Mouse (Mus musculus) heart, embryonic 12.5 days (tissue): ENCODE measurements around the gene Tmem156. TPM values are rescaled to one million over a fixed set of nuclear protein-coding genes. Genes with fewer than 3 reads are reported as not detected.

Experiments used
- ATAC-seq: fragments of 200-750 bp; cut with Nextera tagmentation; 2 replicates; pipeline ENCODE4 v1.8.0; 2017; ENCODE audit warnings: moderate TSS enrichment, moderate library complexity; ENCODE audit not compliant: insufficient number of reproducible peaks, low FRiP score
- H3K27ac ChIP-seq: fragments of 300-500 bp; sonication (generic); 2 replicates; pipeline ENCODE4 v1.5.1; 2016; ENCODE audit warnings: mild to moderate bottlenecking, moderate library complexity; ENCODE audit not compliant: poor library complexity, severe bottlenecking
- H3K27me3 ChIP-seq: fragments of 300-500 bp; sonication (generic); replicated peaks from 2 replicates; pipeline ENCODE4 v1.6.1; 2016; ENCODE audit warnings: mild to moderate bottlenecking, moderate library complexity
- H3K36me3 ChIP-seq: fragments of 300-500 bp; sonication (generic); 2 replicates; pipeline ENCODE4 v1.6.1; 2016; ENCODE audit warnings: mild to moderate bottlenecking, moderate library complexity
- H3K4me1 ChIP-seq: fragments of 300-500 bp; sonication (generic); replicated peaks from 2 replicates; pipeline ENCODE4 v1.6.1; 2016; ENCODE audit warnings: mild to moderate bottlenecking
- H3K4me2 ChIP-seq: fragments of 300-500 bp; sonication (generic); 2 replicates; pipeline ENCODE4 v1.6.1; 2016; ENCODE audit warnings: mild to moderate bottlenecking, moderate library complexity
- H3K4me3 ChIP-seq: fragments of 300-500 bp; sonication (generic); 2 replicates; pipeline ENCODE4 v1.5.1; 2016; ENCODE audit warnings: mild to moderate bottlenecking
- H3K9ac ChIP-seq: fragments of 300-500 bp; sonication (generic); 2 replicates; pipeline ENCODE4 v1.6.1; 2016; ENCODE audit warnings: mild to moderate bottlenecking, moderate library complexity
- H3K9me3 ChIP-seq: fragments of 300-500 bp; sonication (generic); replicated peaks from 2 replicates; pipeline ENCODE4 v1.6.1; 2016; ENCODE audit warnings: mild to moderate bottlenecking, moderate library complexity
- WGBS: fragments of 180-500 bp; shearing (Covaris S2); methylation state at CpG from one replicate; pipeline ENCODE4 v1.1.7; 2016; 5-methylcytosine and 5-hydroxymethylcytosine counted together
- polyA plus RNA-seq: library from polyadenylated mRNA; unstranded; fragments of >200 nt; fragmentation: Nextera tagmentation; extraction: Ambion mirVana; gene quantifications from 2 replicates; pipeline ENCODE4 v1.2.1, GENCODE M21; 2016

The Tmem156 gene
- polyA plus RNA-seq, 1 experiment from 2014 or later, result 0.27 TPM

DNA sequence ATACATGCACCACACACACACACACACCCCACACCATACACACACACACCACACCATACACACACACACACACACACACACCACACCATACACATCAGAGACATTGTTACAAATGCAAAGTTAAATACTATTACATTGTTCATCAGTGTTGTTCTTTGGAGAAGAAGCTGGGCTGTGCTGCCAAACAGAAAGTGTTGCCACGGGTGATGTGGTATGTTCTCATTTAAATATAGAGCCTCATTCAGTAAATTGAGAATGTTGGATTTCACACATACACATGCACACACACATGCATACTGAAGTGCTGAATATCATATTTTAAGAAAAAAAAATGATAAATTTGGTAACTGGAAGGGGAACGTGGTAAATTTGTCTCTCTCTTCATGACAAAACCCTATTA, 67.3 kb downstream of the Tmem156 start:
- H3K4me2 ChIP-seq, result no peak overlapping the region
- H3K9ac ChIP-seq, result no peak overlapping the region
- ATAC-seq, result no peak
- H3K4me3 ChIP-seq, result no peak overlapping the region
- peaks cover 55% of the 10 kb centered on the region for H3K36me3 ChIP-seq
- H3K9me3 ChIP-seq, result no peaks in the 10 kb centered on the region
- no peaks in the 10 kb centered on the region for H3K4me1 ChIP-seq
- 89% methylated on average over 2 of the region's 2 CpGs for WGBS
- H3K27ac ChIP-seq, result no peak overlapping the region
- H3K27me3 ChIP-seq, result no peaks in the 10 kb centered on the region

DNA sequence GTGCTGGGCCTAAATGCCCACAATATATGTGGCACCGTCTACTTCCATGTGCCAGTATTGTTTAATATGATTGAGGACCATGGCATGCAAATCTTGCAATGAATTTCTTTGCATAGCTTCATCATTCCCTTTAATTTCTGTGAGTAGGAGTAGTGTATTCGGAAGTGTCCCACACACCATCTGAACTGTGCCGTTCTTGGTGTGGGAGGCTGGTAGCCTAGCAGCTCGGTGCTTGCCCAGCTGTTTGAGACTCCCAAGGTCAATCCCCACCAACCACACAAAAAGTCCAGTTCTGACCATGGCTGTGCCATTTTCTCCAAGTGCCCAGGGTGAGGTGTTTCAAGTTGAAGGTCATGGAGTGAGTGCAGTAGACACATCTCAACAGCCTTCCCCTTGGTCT, 69.9 kb downstream of the Tmem156 start:
- H3K4me1 ChIP-seq, result no peaks in the 10 kb centered on the region
- no peaks in the 10 kb centered on the region for H3K9me3 ChIP-seq
- no peak overlapping the region for H3K27ac ChIP-seq
- peaks cover 50% of the 10 kb centered on the region for H3K36me3 ChIP-seq
- no peak overlapping the region for H3K9ac ChIP-seq
- no peak overlapping the region for H3K4me2 ChIP-seq
- H3K4me3 ChIP-seq, result no peak overlapping the region
- 89% methylated on average over 4 of the region's 4 CpGs for WGBS
- no peaks in the 10 kb centered on the region for H3K27me3 ChIP-seq
- no peak for ATAC-seq

DNA sequence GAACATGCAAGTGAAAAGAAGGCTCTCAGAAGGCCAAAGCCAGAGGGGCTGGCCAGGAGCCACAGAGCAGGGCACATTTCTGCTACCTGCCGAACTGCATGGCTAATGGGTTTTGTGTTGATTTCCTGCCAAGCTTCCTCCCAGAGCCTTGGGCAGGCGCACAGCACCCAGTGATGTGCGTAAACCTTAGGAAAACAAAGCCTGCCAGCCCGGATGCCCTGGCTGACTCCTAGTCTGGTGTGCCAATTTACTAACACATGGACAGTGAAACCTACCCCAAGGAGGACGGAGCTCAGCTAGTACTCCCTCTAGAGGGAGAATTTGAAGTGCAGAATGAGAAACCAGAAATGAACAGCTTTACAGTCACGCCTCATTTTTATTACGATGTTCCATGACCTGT, 72.1 kb downstream of the Tmem156 start:
- no peaks in the 10 kb centered on the region for H3K9me3 ChIP-seq
- H3K27me3 ChIP-seq, result no peaks in the 10 kb centered on the region
- ATAC-seq, result no peak
- H3K4me3 ChIP-seq, result no peak overlapping the region
- H3K9ac ChIP-seq, result no peak overlapping the region
- no peak overlapping the region for H3K4me2 ChIP-seq
- no peak overlapping the region for H3K27ac ChIP-seq
- H3K4me1 ChIP-seq, result no peaks in the 10 kb centered on the region
- WGBS, result 70% methylated on average over 7 of the region's 7 CpGs
- H3K36me3 ChIP-seq, result peaks cover 61% of the 10 kb centered on the region

DNA sequence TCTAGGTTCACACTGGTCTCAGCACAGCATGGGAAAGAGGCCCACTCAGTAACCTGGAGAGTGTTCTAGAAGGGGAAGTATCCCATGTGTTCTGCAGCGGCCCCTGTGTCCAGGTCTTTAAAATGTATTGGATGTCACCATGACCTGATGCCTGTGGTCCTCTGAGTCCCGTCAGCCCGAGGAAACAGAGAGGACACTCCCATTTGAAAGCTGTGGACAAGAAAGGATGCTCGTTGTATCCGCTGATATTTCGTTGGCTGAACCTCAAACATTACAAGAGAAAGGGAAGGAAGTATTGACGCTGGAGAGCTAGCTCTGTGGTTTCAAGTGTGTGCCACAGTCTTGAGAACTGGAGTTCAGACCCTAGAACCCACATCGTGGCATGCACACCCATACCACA, 72.8 kb downstream of the Tmem156 start:
- H3K4me1 ChIP-seq, result no peaks in the 10 kb centered on the region
- peaks cover 59% of the 10 kb centered on the region for H3K36me3 ChIP-seq
- H3K27ac ChIP-seq, result no peak overlapping the region
- no peak overlapping the region for H3K9ac ChIP-seq
- H3K4me3 ChIP-seq, result no peak overlapping the region
- no peak overlapping the region for H3K4me2 ChIP-seq
- WGBS, result 77% methylated on average over 8 of the region's 8 CpGs
- no peaks in the 10 kb centered on the region for H3K27me3 ChIP-seq
- no peak for ATAC-seq
- H3K9me3 ChIP-seq, result no peaks in the 10 kb centered on the region

DNA sequence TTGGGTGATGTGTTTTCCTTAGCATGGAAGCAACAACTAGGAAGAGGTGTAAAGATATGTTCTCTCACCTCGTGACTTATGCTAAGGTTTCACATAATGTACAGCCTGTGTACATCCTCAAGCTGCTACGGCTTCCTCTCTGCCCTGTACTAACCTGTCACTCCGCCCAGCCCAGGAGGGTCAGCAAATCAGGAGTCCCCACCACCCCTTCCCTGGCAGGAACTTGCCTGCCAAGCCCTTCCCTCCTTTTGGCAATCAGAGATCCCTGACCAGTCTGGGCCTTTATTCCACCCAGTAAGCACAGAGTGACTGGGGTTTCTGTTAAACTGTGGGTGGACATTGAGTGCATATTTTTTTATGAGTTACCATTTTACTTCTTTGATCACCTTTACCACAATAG, 76.4 kb downstream of the Tmem156 start:
- WGBS, result 86% methylated on average over 3 of the region's 3 CpGs

DNA sequence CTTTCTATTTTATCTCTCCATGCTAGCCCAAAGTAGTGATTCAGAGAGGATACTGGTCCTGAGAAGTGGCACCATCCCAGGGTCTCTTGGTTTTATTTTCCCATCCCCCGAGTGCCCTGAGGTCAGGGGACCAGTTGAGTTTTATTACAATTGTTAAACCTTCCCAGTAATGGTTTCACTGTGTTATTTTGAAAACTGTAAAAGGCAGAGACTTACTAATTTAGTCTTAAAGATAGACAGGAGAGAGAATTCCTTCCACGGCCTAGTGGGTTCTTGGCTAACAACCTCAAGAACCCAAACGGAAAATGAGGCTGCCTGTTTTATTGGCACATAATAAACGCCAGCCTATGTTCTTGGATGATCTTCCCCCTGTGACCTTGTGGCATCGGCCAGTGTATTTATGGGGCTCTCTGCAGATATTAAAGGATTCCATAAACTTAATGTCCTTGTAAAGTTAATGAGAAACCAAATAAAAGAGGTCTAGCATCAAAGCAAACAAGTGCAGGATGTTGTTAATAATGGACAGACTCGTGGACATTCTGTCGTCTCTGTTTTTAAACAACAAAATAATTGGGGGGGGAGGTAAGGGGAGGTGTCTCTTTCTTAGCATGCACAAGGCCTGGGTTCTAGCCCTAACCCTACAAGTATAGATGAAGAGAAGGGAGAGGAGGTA, 79.9 kb downstream of the Tmem156 start:
- Histone ChIP-seq H3K9ac (no peak overlapping the region), H3K4me2 (no peak overlapping the region), H3K4me1 (0 out of 2 replicates have a peak, but pooled peaks cover 4% of the 10 kb centered on the region), H3K27me3 (no peaks in the 10 kb centered on the region), H3K27ac (no peak overlapping the region), H3K36me3 (peaks cover 68% of the 10 kb centered on the region), H3K4me3 (no peak overlapping the region), H3K9me3 (peaks cover 9% of the 10 kb centered on the region)
- WGBS, result 81% methylated on average over 7 of the region's 7 CpGs
- no peak for ATAC-seq

More for the DNA sequence above, 76.4 kb downstream of the Tmem156 start:
- no peak overlapping the region for H3K27ac ChIP-seq
- no peaks in the 10 kb centered on the region for H3K9me3 ChIP-seq
- no peak for ATAC-seq
- H3K4me2 ChIP-seq, result no peak overlapping the region
- H3K27me3 ChIP-seq, result no peaks in the 10 kb centered on the region
- no peak overlapping the region for H3K9ac ChIP-seq
- H3K4me1 ChIP-seq, result no peaks in the 10 kb centered on the region
- peaks cover 57% of the 10 kb centered on the region for H3K36me3 ChIP-seq
- no peak overlapping the region for H3K4me3 ChIP-seq

DNA sequence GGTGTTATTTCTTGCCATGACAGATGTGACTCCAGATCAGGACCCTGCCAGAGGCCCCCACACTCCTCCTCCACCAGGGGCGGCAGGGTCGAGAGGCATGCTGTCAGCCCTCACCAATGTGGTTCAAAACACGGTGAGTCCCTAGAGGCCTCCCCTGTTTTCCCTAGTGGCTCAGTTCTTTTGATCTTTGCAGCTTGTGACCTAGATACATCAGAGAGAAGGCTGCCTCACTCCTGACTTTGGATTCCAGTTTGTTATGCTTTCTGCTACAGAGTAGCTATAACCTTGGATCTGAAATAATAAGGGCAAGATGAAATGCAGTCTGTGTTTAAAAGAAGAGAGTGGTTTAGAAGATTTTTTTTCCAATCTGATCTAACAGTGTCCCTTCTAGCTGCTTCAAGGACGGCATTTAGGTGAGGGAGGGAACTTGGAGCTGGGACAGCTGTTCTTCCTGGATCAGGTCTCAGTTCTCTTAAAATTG, 85.9 kb downstream of the Tmem156 start:
- Histone ChIP-seq H3K36me3 (peaks cover 43% of the 10 kb centered on the region), H3K27me3 (no peaks in the 10 kb centered on the region), H3K9me3 (peaks cover 9% of the 10 kb centered on the region), H3K27ac (no peak overlapping the region), H3K4me1 (peaks cover 8% of the 10 kb centered on the region; the same call in 1 of the 2 replicates), H3K4me3 (no peak overlapping the region), H3K4me2 (no peak overlapping the region), H3K9ac (no peak overlapping the region)
- ATAC-seq, result no peak
- 30% methylated on average over 4 of the region's 4 CpGs for WGBS

DNA sequence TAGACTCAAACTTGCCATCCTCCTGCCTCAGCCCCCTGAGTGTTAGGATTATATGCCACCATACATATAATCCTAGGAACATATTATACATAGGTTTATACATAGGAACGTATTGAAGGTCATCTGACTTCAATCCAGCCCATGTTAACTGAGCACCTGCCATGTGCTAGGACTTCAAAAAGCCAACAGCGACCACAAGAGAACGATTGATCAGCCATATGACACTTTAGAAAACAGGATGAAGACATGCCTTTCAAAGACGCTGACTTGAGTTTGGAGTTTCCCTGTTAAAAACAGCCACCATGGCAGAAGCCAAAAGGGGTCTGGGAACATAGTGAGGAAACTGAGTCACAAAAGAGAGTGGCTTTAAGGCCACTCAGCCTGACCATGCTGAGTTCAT, 86.7 kb downstream of the Tmem156 start:
- Histone ChIP-seq H3K4me1 (peaks cover 8% of the 10 kb centered on the region; the same call in 1 of the 2 replicates), H3K9ac (no peak overlapping the region), H3K36me3 (peaks cover 35% of the 10 kb centered on the region), H3K27ac (no peak overlapping the region), H3K4me3 (no peak overlapping the region), H3K27me3 (no peaks in the 10 kb centered on the region), H3K9me3 (peaks cover 7% of the 10 kb centered on the region), H3K4me2 (no peak overlapping the region)
- no peak for ATAC-seq
- WGBS, result 85% methylated on average over 4 of the region's 4 CpGs

Other genes with a start within 250 kb of the Tmem156 start
- 0.21 and 0.47 TPM in 2 replicates for gene Tlr1, start 158.6 kb downstream of the Tmem156 start, polyA plus RNA-seq
- gene Tlr6, start 132.0 kb downstream of the Tmem156 start, polyA plus RNA-seq, result 0.67 and 0.72 TPM in 2 replicates
- gene Fam114a1, start 122.1 kb downstream of the Tmem156 start, polyA plus RNA-seq, result 44.1 and 45.1 TPM in 2 replicates
- gene Klhl5, start 15.4 kb upstream of the Tmem156 start, polyA plus RNA-seq, result 18.8 and 21.5 TPM in 2 replicates
- gene Wdr19, start 107.6 kb upstream of the Tmem156 start, polyA plus RNA-seq, result 7.9 and 8.4 TPM in 2 replicates
- gene Rfc1, start 243.5 kb upstream of the Tmem156 start, polyA plus RNA-seq, result 69.3 and 74.6 TPM in 2 replicates